Mouse (Mus musculus): Measurements from ENCODE around the gene Psmb3. TPM values are rescaled to one million over a fixed set of nuclear protein-coding genes. Genes with fewer than 3 reads are reported as not detected.

The Psmb3 gene
- polyA plus RNA-seq, 1 experiment = 151 TPM

- Histone ChIP-seq H3K4me3 (ENCODE audit: extremely low read depth, insufficient read depth, insufficient read length) (peak overlapping the region; percentile 73), H3K27ac (ENCODE audit: insufficient read depth, low read length) (peak overlapping the region; percentile 98), H3K4me1 (ENCODE audit: control insufficient read depth, insufficient read depth, insufficient read length) (peaks cover 6% of the 10 kb centered on the region; the same call in 1 of the 2 replicates), H3K36me3 (ENCODE audit: control insufficient read depth, insufficient read depth, low read length) (no peaks in the 10 kb centered on the region; the same call in 1 of the 2 replicates), H3K27me3 (ENCODE audit: control insufficient read depth, insufficient read depth, low read length) (no peaks in the 10 kb centered on the region)
- under 1% methylated on average over 13 of the region's 13 CpGs for WGBS
- peak; percentile 74 to 81 for DNase-seq (ENCODE audit: low read depth in 1 of 2, low spot score in 2 of 2)
- TF ChIP-seq POLR2A (IDR thresholded peaks at IDR 0.05; ENCODE audit: low read depth, low read length) (no peak), CTCF (IDR thresholded peaks at IDR 0.05; ENCODE audit: extremely low read depth, insufficient read depth, insufficient read length, insufficient replicate concordance) (no peak)
These were observed 43.8 kb upstream of the Psmb3 start for GRCm38 (mm10) chr11:97659267-97659989.

GRCm38 (mm10) chr11:97659990-97660714 is 43.0 kb upstream of the Psmb3 start:
- no peaks in the 10 kb centered on the region for H3K27me3 ChIP-seq (ENCODE audit: control insufficient read depth, insufficient read depth, low read length)
- under 1% methylated on average over 65 of the region's 78 CpGs for WGBS
- TF ChIP-seq CTCF (IDR thresholded peaks at IDR 0.05; ENCODE audit: extremely low read depth, insufficient read depth, insufficient read length, insufficient replicate concordance) (no peak), POLR2A (IDR thresholded peaks at IDR 0.05; ENCODE audit: low read depth, low read length) (peak; percentile 93)

DNA sequence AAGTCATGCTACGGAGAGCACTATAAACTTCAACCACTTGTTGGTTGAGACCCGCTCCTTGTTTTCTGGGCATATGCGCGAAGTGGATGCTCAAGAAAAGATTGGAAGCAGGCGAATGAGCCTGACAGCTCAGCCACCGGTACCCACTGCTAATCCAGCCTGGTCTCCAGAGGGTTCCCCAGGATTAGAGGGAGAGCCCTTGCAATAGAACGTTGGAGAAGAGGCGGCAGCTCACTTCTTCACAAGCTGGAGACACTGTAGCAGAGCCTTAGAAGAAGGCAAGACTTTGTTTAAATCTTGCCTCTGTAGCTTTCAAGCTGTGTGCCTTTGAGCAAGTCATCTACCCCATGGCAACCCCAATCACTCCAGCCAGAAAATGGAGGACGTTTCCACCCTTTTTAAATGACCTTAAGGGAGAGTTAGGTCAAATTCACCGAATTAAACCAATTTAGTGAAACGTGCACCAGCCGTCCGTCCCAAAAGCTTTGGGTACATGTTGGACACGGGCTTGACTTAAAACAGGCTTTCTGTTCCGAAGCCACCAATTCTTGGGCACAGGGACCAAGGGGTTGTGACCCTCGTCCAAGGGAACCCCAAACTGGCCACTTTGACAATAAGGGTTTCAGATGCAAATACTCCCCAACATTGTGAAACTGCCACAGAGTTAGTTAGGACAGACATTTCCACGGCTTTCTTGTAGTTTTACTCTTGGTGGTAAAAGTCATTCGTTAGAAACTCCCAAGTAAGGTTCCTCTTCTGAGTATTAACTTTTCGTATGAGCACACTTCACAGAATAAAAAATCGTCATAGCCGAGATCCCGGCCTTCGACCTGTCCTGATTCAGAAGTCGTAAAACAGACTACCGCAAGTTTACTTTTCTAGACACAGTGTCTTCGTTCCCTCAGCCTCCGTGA is 42.2 kb upstream of the Psmb3 start:
- no peaks in the 10 kb centered on the region for H3K27me3 ChIP-seq (ENCODE audit: control insufficient read depth, insufficient read depth, low read length)
- 5% methylated on average over 27 of the region's 27 CpGs for WGBS
- H3K4me3 ChIP-seq (ENCODE audit: extremely low read depth, insufficient read depth, insufficient read length) = peak overlapping the region; percentile 90
- H3K4me1 ChIP-seq (ENCODE audit: control insufficient read depth, insufficient read depth, insufficient read length) = peaks cover 10% of the 10 kb centered on the region; the same call in 1 of the 2 replicates
- no peak for DNase-seq (ENCODE audit: low read depth in 1 of 2, low spot score in 2 of 2)
- H3K36me3 ChIP-seq (ENCODE audit: control insufficient read depth, insufficient read depth, low read length) = no peaks in the 10 kb centered on the region; the same call in 1 of the 2 replicates
- TF ChIP-seq POLR2A (IDR thresholded peaks at IDR 0.05; ENCODE audit: low read depth, low read length) (no peak), CTCF (IDR thresholded peaks at IDR 0.05; ENCODE audit: extremely low read depth, insufficient read depth, insufficient read length, insufficient replicate concordance) (no peak)
- peak overlapping the region; percentile 99 for H3K27ac ChIP-seq (ENCODE audit: insufficient read depth, low read length)

More at GRCm38 (mm10) chr11:97659990-97660714, 43.0 kb upstream of the Psmb3 start:
- DNase-seq (ENCODE audit: low read depth in 1 of 2, low spot score in 2 of 2) = peak; percentile 47 to 78
- H3K4me1 ChIP-seq (ENCODE audit: control insufficient read depth, insufficient read depth, insufficient read length) = peaks cover 10% of the 10 kb centered on the region; the same call in 1 of the 2 replicates
- H3K4me3 ChIP-seq (ENCODE audit: extremely low read depth, insufficient read depth, insufficient read length) = peak overlapping the region; percentile 90
- peak overlapping the region; percentile 99 for H3K27ac ChIP-seq (ENCODE audit: insufficient read depth, low read length)
- no peaks in the 10 kb centered on the region; the same call in 1 of the 2 replicates for H3K36me3 ChIP-seq (ENCODE audit: control insufficient read depth, insufficient read depth, low read length)

GRCm38 (mm10) chr11:97661648-97662133 is 41.5 kb upstream of the Psmb3 start:
- H3K27me3 ChIP-seq (ENCODE audit: control insufficient read depth, insufficient read depth, low read length) = no peaks in the 10 kb centered on the region
- TF ChIP-seq POLR2A (IDR thresholded peaks at IDR 0.05; ENCODE audit: low read depth, low read length) = no peak; the same call in 1 of the 2 replicates
- no peak for TF ChIP-seq CTCF (IDR thresholded peaks at IDR 0.05; ENCODE audit: extremely low read depth, insufficient read depth, insufficient read length, insufficient replicate concordance)
- peak overlapping the region; percentile 70 for H3K4me3 ChIP-seq (ENCODE audit: extremely low read depth, insufficient read depth, insufficient read length)
- DNase-seq (ENCODE audit: low read depth in 1 of 2, low spot score in 2 of 2) = peak in 1 of 2 experiments; percentile 80
- peaks cover 3% of the 10 kb centered on the region for H3K36me3 ChIP-seq (ENCODE audit: control insufficient read depth, insufficient read depth, low read length)
- 2% methylated on average over 20 of the region's 20 CpGs for WGBS
- H3K4me1 ChIP-seq (ENCODE audit: control insufficient read depth, insufficient read depth, insufficient read length) = peaks cover 10% of the 10 kb centered on the region; the same call in 1 of the 2 replicates
- peak overlapping the region; percentile 99 for H3K27ac ChIP-seq (ENCODE audit: insufficient read depth, low read length)

DNA sequence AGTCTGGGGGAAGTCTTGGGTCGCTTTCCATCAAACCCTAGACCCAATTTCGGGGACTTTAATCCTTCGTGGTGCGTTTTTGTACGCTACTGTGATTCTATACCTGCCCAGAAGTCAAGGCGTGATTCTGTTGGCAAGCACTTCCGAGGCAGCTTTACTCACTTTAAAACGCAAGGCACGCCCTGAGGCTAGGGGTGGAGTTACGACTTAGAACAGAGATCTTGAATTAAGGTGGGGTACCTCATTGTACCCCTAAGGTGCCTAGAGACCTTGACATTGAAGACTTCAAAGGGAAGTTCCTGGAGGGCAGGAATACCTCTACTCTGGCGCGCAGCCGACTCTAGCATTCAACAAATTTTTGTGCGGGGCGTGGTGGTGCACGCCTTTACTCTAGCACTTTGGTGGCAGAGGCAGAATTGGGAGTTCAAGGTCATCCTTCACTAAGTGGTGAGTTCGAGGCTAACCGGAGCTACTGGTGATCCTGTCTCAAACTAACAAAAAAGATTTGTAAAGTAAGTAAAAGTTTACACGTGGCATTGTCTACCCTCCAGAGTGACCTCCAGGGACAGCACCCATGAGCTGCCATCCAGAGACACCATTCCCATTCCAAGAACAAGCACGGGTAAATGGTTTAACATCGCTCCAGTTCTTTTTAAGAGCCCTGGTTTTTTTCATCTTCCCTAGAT is 40.8 kb upstream of the Psmb3 start:
- Histone ChIP-seq H3K27ac (ENCODE audit: insufficient read depth, low read length) (peak overlapping the region; percentile 99), H3K36me3 (ENCODE audit: control insufficient read depth, insufficient read depth, low read length) (peaks cover 8% of the 10 kb centered on the region), H3K4me1 (ENCODE audit: control insufficient read depth, insufficient read depth, insufficient read length) (peaks cover 10% of the 10 kb centered on the region; the same call in 1 of the 2 replicates), H3K27me3 (ENCODE audit: control insufficient read depth, insufficient read depth, low read length) (no peaks in the 10 kb centered on the region), H3K4me3 (ENCODE audit: extremely low read depth, insufficient read depth, insufficient read length) (peak overlapping the region; percentile 70)
- TF ChIP-seq POLR2A (IDR thresholded peaks at IDR 0.05; ENCODE audit: low read depth, low read length) (no peak; the same call in 1 of the 2 replicates), CTCF (IDR thresholded peaks at IDR 0.05; ENCODE audit: extremely low read depth, insufficient read depth, insufficient read length, insufficient replicate concordance) (no peak)
- DNase-seq (ENCODE audit: low read depth in 1 of 2, low spot score in 2 of 2) = peak in 1 of 2 experiments; percentile 54
- 2% methylated on average over 21 of the region's 21 CpGs for WGBS
